Mouse (Mus musculus): ENCODE measurements around the gene Irf8. TPM values are rescaled to one million over a fixed set of nuclear protein-coding genes. Genes with fewer than 3 reads are reported as not detected.

Irf8 gene
- total and polyA plus RNA-seq, 2 experiments from 2014 or later: 11.5 to 15.2 TPM

- ATAC-seq (ENCODE audit: insufficient read depth, low read depth) (no peak), DNase-seq (ENCODE audit: low spot score) (no peak)
- Histone ChIP-seq H3K27me3 (ENCODE audit: control insufficient read depth, insufficient read depth, low read length) (peaks cover 16% of the 10 kb centered on the region; the same call in 1 of the 2 replicates), H3K4me1 (ENCODE audit: control insufficient read depth, insufficient read depth) (no peaks in the 10 kb centered on the region), H3K27ac (ENCODE audit: low read depth) (no peak overlapping the region), H3K36me3 (replicated peaks; ENCODE audit: control insufficient read depth, insufficient read depth, low read length) (no peaks in the 10 kb centered on the region), H3K9ac (replicated peaks; ENCODE audit: low read depth, low read length) (no peak overlapping the region), H3K4me3 (ENCODE audit: low read depth, low read length) (no peak overlapping the region), H3K4me2 (ENCODE audit: low read depth, low read length) (no peak overlapping the region), H3K9me3 (replicated peaks; ENCODE audit: control insufficient read depth, low read length) (no peaks in the 10 kb centered on the region)
- TF ChIP-seq CTCF (IDR thresholded peaks at IDR 0.05; ENCODE audit: low read depth): no peak
- TF ChIP-seq EP300 (IDR thresholded peaks at IDR 0.05; ENCODE audit: low read depth): no peak
- WGBS: 53% methylated on average over 9 of the region's 9 CpGs
Observed at GRCm38 (mm10) chr8:120728488-120729160, 7.5 kb upstream of the Irf8 start.

DNA sequence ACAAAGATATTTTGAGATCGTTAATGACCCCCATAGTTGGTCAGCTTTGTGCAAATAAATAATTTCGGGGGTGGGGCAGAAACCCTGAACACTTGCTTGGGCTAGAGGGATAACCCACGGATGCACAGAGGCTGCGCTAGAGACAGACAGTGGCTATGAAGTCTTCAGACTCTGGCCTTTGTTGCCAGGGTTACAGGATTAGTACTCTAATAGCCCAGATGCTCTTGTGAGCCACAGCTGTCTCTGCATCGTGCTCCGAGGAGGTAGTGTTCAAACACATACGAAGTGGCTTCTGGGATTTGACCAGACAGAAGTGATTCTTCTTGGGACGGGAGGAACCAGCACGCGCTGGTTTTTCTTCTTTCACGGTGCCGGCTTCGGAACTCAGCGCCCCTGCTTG, 4.6 kb upstream of the Irf8 start:
- Histone ChIP-seq H3K4me3 (ENCODE audit: low read depth, low read length) (no peak overlapping the region), H3K27ac (ENCODE audit: low read depth) (no peak overlapping the region), H3K9me3 (replicated peaks; ENCODE audit: control insufficient read depth, low read length) (no peaks in the 10 kb centered on the region), H3K9ac (replicated peaks; ENCODE audit: low read depth, low read length) (no peak overlapping the region), H3K4me2 (ENCODE audit: low read depth, low read length) (no peak overlapping the region), H3K27me3 (ENCODE audit: control insufficient read depth, insufficient read depth, low read length) (peaks cover 29% of the 10 kb centered on the region), H3K36me3 (replicated peaks; ENCODE audit: control insufficient read depth, insufficient read depth, low read length) (no peaks in the 10 kb centered on the region), H3K4me1 (ENCODE audit: control insufficient read depth, insufficient read depth) (no peaks in the 10 kb centered on the region)
- 59% methylated on average over 14 of the region's 14 CpGs for WGBS
- TF ChIP-seq EP300 (IDR thresholded peaks at IDR 0.05; ENCODE audit: low read depth) (no peak), CTCF (IDR thresholded peaks at IDR 0.05; ENCODE audit: low read depth) (no peak)
- no peak for ATAC-seq (ENCODE audit: insufficient read depth, low read depth)
- no peak for DNase-seq (ENCODE audit: low spot score)

DNA sequence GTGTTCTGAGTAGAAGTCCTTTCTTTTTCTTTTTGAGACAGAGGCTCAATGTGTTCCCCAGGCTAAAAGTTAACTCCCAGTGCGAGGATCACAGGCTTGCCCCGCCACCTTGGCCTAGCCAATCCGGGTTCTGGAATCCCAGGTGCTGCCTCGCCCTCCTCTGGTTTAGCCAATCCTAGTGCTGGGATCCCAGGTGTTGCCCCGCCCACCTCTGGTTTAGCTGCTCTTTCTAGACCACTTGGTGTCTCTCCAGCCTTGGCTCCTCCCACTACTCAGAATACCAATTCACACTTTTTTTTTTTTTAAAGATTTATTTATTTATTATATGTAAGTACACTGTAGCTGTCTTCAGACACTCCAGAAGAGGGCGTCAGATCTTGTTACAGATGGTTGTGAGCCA, 4.1 kb upstream of the Irf8 start:
- Histone ChIP-seq H3K4me3 (ENCODE audit: low read depth, low read length) (no peak overlapping the region), H3K9ac (replicated peaks; ENCODE audit: low read depth, low read length) (no peak overlapping the region), H3K27me3 (ENCODE audit: control insufficient read depth, insufficient read depth, low read length) (peaks cover 33% of the 10 kb centered on the region), H3K27ac (ENCODE audit: low read depth) (no peak overlapping the region), H3K36me3 (replicated peaks; ENCODE audit: control insufficient read depth, insufficient read depth, low read length) (no peaks in the 10 kb centered on the region), H3K9me3 (replicated peaks; ENCODE audit: control insufficient read depth, low read length) (no peaks in the 10 kb centered on the region), H3K4me1 (ENCODE audit: control insufficient read depth, insufficient read depth) (no peaks in the 10 kb centered on the region), H3K4me2 (ENCODE audit: low read depth, low read length) (no peak overlapping the region)
- WGBS: 66% methylated on average over 5 of the region's 6 CpGs
- no peak for ATAC-seq (ENCODE audit: insufficient read depth, low read depth)
- no peak for DNase-seq (ENCODE audit: low spot score)
- TF ChIP-seq CTCF (IDR thresholded peaks at IDR 0.05; ENCODE audit: low read depth) (no peak), EP300 (IDR thresholded peaks at IDR 0.05; ENCODE audit: low read depth) (no peak)

GRCm38 (mm10) chr8:120736486-120736885, 328 bp downstream of the Irf8 start:
- H3K9ac ChIP-seq (replicated peaks; ENCODE audit: low read depth, low read length): 0 out of 2 replicates have a peak overlapping the region, but pooled peaks have one; percentile 0
- 0 out of 2 replicates have a peak, but pooled peaks have one; percentile 45 for ATAC-seq (ENCODE audit: insufficient read depth, low read depth)

GRCm38 (mm10) chr8:120737166-120737565, 1.0 kb downstream of the Irf8 start:
- peak overlapping the region; percentile 55 for H3K4me3 ChIP-seq (ENCODE audit: low read depth, low read length)
- peak overlapping the region; percentile 92 for H3K4me2 ChIP-seq (ENCODE audit: low read depth, low read length)
- no peak overlapping the region for H3K27ac ChIP-seq (ENCODE audit: low read depth)
- H3K9me3 ChIP-seq (replicated peaks; ENCODE audit: control insufficient read depth, low read length): no peaks in the 10 kb centered on the region
- H3K9ac ChIP-seq (replicated peaks; ENCODE audit: low read depth, low read length): no peak overlapping the region
- ATAC-seq (ENCODE audit: insufficient read depth, low read depth) (no peak), DNase-seq (ENCODE audit: low spot score) (no peak)
- peaks cover 42% of the 10 kb centered on the region; the same call in 1 of the 2 replicates for H3K27me3 ChIP-seq (ENCODE audit: control insufficient read depth, insufficient read depth, low read length)
- H3K4me1 ChIP-seq (ENCODE audit: control insufficient read depth, insufficient read depth): no peaks in the 10 kb centered on the region
- WGBS: 51% methylated on average over 7 of the region's 7 CpGs
- H3K36me3 ChIP-seq (replicated peaks; ENCODE audit: control insufficient read depth, insufficient read depth, low read length): no peaks in the 10 kb centered on the region
- TF ChIP-seq EP300 (IDR thresholded peaks at IDR 0.05; ENCODE audit: low read depth) (no peak), CTCF (IDR thresholded peaks at IDR 0.05; ENCODE audit: low read depth) (no peak)

More at GRCm38 (mm10) chr8:120736486-120736885, 328 bp downstream of the Irf8 start:
- WGBS: 4% methylated on average over 11 of the region's 11 CpGs
- DNase-seq (ENCODE audit: low spot score): no peak
- peak overlapping the region; percentile 55 for H3K4me3 ChIP-seq (ENCODE audit: low read depth, low read length)
- H3K27ac ChIP-seq (ENCODE audit: low read depth): no peak overlapping the region
- TF ChIP-seq CTCF (IDR thresholded peaks at IDR 0.05; ENCODE audit: low read depth) (no peak), EP300 (IDR thresholded peaks at IDR 0.05; ENCODE audit: low read depth) (no peak)
- peak overlapping the region; percentile 92 for H3K4me2 ChIP-seq (ENCODE audit: low read depth, low read length)
- H3K36me3 ChIP-seq (replicated peaks; ENCODE audit: control insufficient read depth, insufficient read depth, low read length): no peaks in the 10 kb centered on the region
- H3K4me1 ChIP-seq (ENCODE audit: control insufficient read depth, insufficient read depth): no peaks in the 10 kb centered on the region
- H3K9me3 ChIP-seq (replicated peaks; ENCODE audit: control insufficient read depth, low read length): no peaks in the 10 kb centered on the region
- H3K27me3 ChIP-seq (ENCODE audit: control insufficient read depth, insufficient read depth, low read length): peaks cover 46% of the 10 kb centered on the region

Measured in heart, postnatal 0 days (tissue).